Mouse (Mus musculus): Measurements from ENCODE around the gene Plac1. TPM values are rescaled to one million over a fixed set of nuclear protein-coding genes. Genes with fewer than 3 reads are reported as not detected.

Plac1 gene
- total RNA-seq, 2 experiments from 2014 or later, result not detected

- no peak for DNase-seq (ENCODE audit: low spot score in 2 of 2)
Observed at GRCm38 (mm10) chrX:53201616-53202015, 38.3 kb downstream of the Plac1 start.

DNA sequence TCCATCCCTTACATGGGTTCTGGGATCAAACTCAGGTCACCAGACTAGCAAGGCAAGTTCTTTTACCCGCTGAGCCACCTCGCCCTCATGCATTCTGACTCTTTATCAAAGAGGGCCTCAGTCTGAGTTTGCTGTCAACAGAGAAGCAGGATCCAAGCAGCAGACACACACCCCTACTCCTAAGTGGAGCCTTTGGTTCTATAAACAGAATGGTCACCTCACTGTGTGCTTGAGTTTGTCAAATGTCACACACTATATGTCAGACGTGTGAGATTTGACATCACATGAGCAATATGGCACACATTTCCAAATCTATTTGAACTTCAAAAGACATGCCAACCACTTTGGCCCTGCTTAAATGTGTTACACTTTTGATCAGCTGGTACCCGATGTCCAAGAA, 42.2 kb downstream of the Plac1 start:
- no peak for DNase-seq (ENCODE audit: low spot score in 2 of 2)

DNA sequence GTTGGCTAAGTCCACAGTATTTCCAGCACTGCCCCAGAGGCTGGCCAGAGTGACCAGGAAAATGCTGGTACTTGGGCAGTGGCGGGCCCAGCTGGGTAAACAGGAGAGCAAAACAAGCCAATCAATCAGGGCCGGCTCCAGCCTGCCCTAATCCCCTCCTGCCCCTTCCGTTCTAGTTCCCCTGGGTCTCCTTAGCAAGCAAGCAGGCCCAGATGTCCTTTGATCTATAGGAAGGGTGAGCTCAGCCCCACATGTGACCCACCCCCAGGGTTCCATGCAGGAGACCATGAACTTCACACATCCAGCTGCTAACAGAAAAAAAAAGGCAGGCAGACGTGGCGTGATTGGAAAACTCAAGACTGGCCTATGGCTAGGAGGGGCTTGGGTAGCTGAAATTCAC, 43.5 kb downstream of the Plac1 start:
- DNase-seq (ENCODE audit: low spot score in 2 of 2), result no peak

DNA sequence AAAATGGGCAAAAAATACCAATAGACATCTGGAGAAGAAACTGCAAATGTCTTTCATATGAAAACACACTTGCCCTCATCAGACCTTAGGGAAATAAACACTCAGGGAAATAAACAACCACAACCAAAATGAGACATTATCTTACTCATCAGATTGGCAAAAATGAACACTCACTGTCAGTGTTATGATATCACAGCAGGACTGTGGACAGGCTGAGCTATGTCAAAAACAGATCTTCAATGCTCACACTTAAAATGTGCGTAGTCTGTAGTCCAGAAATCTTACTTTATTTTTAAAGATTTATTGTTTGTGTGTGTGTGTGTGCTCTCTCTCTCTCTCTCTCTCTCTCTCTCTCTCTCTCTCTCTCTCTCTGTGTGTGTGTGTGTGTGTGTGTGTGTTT, 51.2 kb downstream of the Plac1 start:
- DNase-seq (ENCODE audit: low spot score in 2 of 2), result no peak

- no peak for DNase-seq (ENCODE audit: low spot score in 2 of 2)
Observed at GRCm38 (mm10) chrX:53179801-53180200, 60.1 kb downstream of the Plac1 start.

DNA sequence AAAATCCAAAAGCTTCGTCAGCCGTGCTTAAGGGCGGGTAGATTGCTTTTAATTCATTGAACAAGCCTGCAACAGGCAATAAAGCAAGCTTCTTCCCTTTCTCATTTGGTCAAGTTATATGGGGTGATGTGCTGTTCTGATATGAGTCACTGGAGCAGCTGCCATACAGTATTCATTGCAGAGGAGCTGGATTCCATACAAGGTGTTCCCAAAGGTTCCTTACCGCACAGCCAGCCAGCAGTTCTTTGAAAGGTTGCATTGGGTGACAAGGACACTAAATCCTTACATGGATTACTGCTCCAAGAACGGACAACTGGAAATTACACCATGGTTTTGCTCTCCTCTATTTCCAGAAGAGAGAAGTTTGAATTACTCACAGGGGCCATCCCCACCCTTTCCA, 63.6 kb downstream of the Plac1 start:
- no peak for DNase-seq (ENCODE audit: low spot score in 2 of 2)

GRCm38 (mm10) chrX:53168623-53169022, 71.3 kb downstream of the Plac1 start:
- no peak for DNase-seq (ENCODE audit: low spot score in 2 of 2)

- DNase-seq (ENCODE audit: low spot score in 2 of 2), result no peak
Observed at GRCm38 (mm10) chrX:53166901-53167525, 72.9 kb downstream of the Plac1 start.

GRCm38 (mm10) chrX:53166251-53166900, 73.5 kb downstream of the Plac1 start:
- DNase-seq (ENCODE audit: low spot score in 2 of 2), result no peak

DNA sequence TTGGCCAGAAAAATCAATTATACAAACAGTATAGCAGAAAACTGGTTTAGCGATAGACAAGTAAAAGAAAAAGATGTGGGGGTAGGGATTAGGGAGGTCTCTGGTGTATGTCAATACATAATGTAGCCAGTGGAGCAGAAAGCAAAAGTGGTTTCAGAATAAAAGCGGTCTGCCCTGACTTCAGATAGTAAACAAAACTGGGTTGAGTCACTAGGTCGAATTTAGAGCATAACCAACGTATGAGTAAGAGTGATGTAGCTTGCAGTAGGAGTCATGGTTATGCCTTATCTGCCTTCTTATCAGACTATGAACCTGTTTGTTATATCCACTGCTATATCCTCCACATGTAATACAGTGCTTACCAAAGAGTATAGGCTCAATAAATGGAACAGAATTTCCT, 77.3 kb downstream of the Plac1 start:
- no peak for DNase-seq (ENCODE audit: low spot score in 2 of 2)

GRCm38 (mm10) chrX:53161583-53161982, 78.3 kb downstream of the Plac1 start:
- no peak for DNase-seq (ENCODE audit: low spot score in 2 of 2)

GRCm38 (mm10) chrX:53161115-53161514, 78.8 kb downstream of the Plac1 start:
- DNase-seq (ENCODE audit: low spot score in 2 of 2), result no peak

GRCm38 (mm10) chrX:53148039-53148438, 91.9 kb downstream of the Plac1 start:
- no peak for DNase-seq (ENCODE audit: low spot score in 2 of 2)

GRCm38 (mm10) chrX:53146389-53146917, 93.5 kb downstream of the Plac1 start:
- DNase-seq (ENCODE audit: low spot score in 2 of 2), result no peak

- DNase-seq (ENCODE audit: low spot score in 2 of 2), result no peak
Observed at GRCm38 (mm10) chrX:53139641-53140040, 100.3 kb downstream of the Plac1 start.

- DNase-seq (ENCODE audit: low spot score in 2 of 2), result no peak
Observed at GRCm38 (mm10) chrX:53137066-53137465, 102.8 kb downstream of the Plac1 start.

DNA sequence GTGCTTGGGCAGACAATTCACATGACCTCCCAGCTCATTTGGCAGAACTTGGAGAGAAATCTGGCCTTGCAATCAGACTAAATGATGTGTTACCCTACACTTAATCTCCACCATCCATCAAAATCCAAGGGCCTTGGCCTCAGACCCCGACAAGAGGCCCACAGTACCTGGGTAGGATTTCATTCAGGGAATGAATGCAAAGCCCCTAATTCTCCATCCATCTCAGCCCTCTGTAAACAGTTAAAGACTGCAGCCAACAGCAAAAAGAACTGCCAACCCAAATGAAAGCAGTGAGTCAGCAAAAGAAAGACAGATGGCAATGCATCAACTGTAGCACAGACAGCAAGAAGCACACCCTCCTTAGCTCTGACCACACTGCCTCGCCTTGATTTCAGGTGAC, 110.4 kb downstream of the Plac1 start:
- DNase-seq (ENCODE audit: low spot score in 2 of 2), result no peak

GRCm38 (mm10) chrX:53126492-53127033, 113.3 kb downstream of the Plac1 start:
- no peak for DNase-seq (ENCODE audit: low spot score in 2 of 2)

DNA sequence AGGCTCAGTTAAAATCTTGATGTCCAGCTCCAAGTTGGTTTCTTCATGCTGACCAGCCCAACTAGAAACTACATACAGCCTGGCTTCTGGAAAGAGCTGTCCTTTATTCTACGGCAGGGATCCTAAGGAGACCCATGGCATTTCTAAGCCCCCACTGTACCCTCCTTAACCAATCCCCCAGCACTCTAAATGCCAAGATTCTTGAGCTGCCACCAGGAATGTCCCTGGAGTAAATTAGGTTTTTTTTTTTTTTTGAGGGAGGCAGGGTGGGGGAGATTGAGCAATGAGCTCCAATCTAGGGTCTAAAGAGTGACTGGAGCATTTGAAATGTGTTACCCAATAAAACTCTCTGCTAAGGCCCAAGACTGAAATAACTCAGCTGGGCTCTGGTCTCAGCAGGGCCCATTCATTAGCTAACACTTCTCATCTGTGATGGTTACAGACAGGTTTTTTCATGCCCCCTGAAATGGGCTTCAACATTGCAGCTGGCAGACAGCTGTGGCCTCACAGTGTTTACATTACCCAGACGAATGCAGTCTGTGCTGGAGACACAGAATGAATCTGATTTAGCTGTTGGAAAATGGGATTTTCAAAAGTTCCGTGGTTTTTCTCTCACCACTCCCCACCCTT, 114.0 kb downstream of the Plac1 start:
- DNase-seq (ENCODE audit: low spot score in 2 of 2), result no peak

DNA sequence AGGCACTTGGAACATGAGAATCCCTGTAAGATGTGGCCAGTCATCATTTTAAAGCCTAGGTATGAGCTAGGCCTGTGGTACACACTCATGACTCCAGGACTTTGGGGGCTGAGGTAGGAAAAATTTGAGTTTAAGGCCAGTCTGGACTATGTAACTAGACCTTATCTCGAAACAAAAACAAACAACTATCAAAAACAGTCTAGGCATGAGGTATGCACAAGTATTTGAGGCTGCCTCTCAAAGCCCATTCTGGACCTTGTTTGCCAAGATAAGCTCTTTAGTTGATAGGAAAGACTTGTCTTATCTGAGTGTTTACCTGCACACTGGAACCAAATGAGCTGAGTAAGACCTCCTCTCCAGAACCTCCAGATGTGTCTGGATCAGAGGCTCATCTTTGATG, 116.3 kb downstream of the Plac1 start:
- DNase-seq (ENCODE audit: low spot score in 2 of 2), result no peak

GRCm38 (mm10) chrX:53118631-53119030, 121.3 kb downstream of the Plac1 start:
- DNase-seq (ENCODE audit: low spot score in 2 of 2), result peak in 1 of 2 experiments; percentile 1

GRCm38 (mm10) chrX:53118019-53118418, 121.9 kb downstream of the Plac1 start:
- DNase-seq (ENCODE audit: low spot score in 2 of 2), result no peak
